Mouse (Mus musculus) monocyte, adult 5-6 weeks (primary cell): ENCODE measurements around the gene Lpxn. TPM values are rescaled to one million over a fixed set of nuclear protein-coding genes. Genes with fewer than 3 reads are reported as not detected.

ENCODE experiments used
- ATAC-seq: fragments of 153-309, 156-312 bp; replicated peaks from 2 replicates; pipeline ENCODE4 v1.8.0; 2017; ENCODE audit warnings: mild to moderate bottlenecking; ENCODE audit not compliant: low TSS enrichment, insufficient number of reproducible peaks, severe bottlenecking, poor library complexity, low FRiP score
- total RNA-seq: library from RNA; stranded (forward); fragments of 200-1000, 200-491, 200-594 nt; gene quantifications from 3 replicates; pipeline ENCODE4 v1.2.3, GENCODE M21; 2017

The Lpxn gene
- total RNA-seq = 25.8 to 41.6 TPM (median 26.1 TPM) in 3 replicates

- ATAC-seq = peak; percentile 79
Measured at GRCm38 (mm10) chr19:12795511-12796327, at the start of gene Lpxn, which contains the start of gene Zfp91. Lpxn (plus strand) TSS chr19:12796193. Zfp91 (minus strand) TSS chr19:12796126.

GRCm38 (mm10) chr19:12756286-12756685 lies 39.7 kb upstream of the Lpxn start:
- ATAC-seq = no peak

GRCm38 (mm10) chr19:12758936-12759478 lies 37.0 kb upstream of the Lpxn start:
- ATAC-seq = no peak

GRCm38 (mm10) chr19:12759656-12760055 lies 36.3 kb upstream of the Lpxn start:
- ATAC-seq = no peak

- ATAC-seq = no peak
Measured at GRCm38 (mm10) chr19:12762212-12763130, 33.5 kb upstream of the Lpxn start.

GRCm38 (mm10) chr19:12765308-12765707 lies 30.7 kb upstream of the Lpxn start, which contains the start of gene Cntf:
Cntf (minus strand) TSS chr19:12765632.
- no peak for ATAC-seq

GRCm38 (mm10) chr19:12770888-12771287 lies 25.1 kb upstream of the Lpxn start:
- no peak for ATAC-seq

GRCm38 (mm10) chr19:12780437-12780836 lies 15.6 kb upstream of the Lpxn start:
- no peak for ATAC-seq

GRCm38 (mm10) chr19:12786803-12787395 lies 9.1 kb upstream of the Lpxn start:
- no peak for ATAC-seq

- no peak for ATAC-seq
Measured at GRCm38 (mm10) chr19:12787721-12788120, 8.3 kb upstream of the Lpxn start.

GRCm38 (mm10) chr19:12792374-12792773 lies 3.6 kb upstream of the Lpxn start:
- ATAC-seq = no peak

GRCm38 (mm10) chr19:12794056-12795044 lies 1.6 kb upstream of the Lpxn start:
- peak; percentile 45 for ATAC-seq

- no peak for ATAC-seq
Measured at GRCm38 (mm10) chr19:12795110-12795509, 883 bp upstream of the Lpxn start.

GRCm38 (mm10) chr19:12796328-12796931 lies 437 bp downstream of the Lpxn start:
- peak; percentile 42 for ATAC-seq

GRCm38 (mm10) chr19:12797071-12797470 lies 1.1 kb downstream of the Lpxn start:
- no peak for ATAC-seq

- 0 out of 2 replicates have a peak, but pooled peaks have one; percentile 16 for ATAC-seq
Measured at GRCm38 (mm10) chr19:12798404-12798803, 2.4 kb downstream of the Lpxn start.

- ATAC-seq = no peak
Measured at GRCm38 (mm10) chr19:12799081-12799480, 3.1 kb downstream of the Lpxn start.
